8 mouse cellular contexts compared by ENCODE assay signal in genomic region chr10:61492040-61492439, GRCm38 (mm10). TPM values are rescaled to one million over a fixed set of nuclear protein-coding genes. Genes with fewer than 3 reads are reported as not detected.
A peak's percentile ranks its signal among the peaks of the same experiment; 100 is the strongest.
DNase-seq lines count a peak whose midpoint lies in the region; ATAC-seq lines count a peak whose summit lies in the region.

No protein-coding gene starts in this region.

- H3K4me2 ChIP-seq in hindbrain, embryonic 12.5 days (replicated peaks): no peak overlapping the region

- H3K9ac ChIP-seq in hindbrain, embryonic 12.5 days: no peak overlapping the region

- no peaks in the 10 kb centered on the region for H3K36me3 ChIP-seq in hindbrain, embryonic 12.5 days

- peak; percentile 60 for ATAC-seq in hindbrain, embryonic 12.5 days (ENCODE audit: low FRiP score)

- H3K4me1 ChIP-seq in hindbrain, embryonic 12.5 days: peaks cover 16% of the 10 kb centered on the region

- no peaks in the 10 kb centered on the region for H3K9me3 ChIP-seq in hindbrain, embryonic 12.5 days (replicated peaks)

- H3K27me3 ChIP-seq in hindbrain, embryonic 12.5 days: no peaks in the 10 kb centered on the region

- no peak overlapping the region for H3K27ac ChIP-seq in hindbrain, embryonic 12.5 days

- 11% methylated on average over 11 of the region's 11 CpGs for WGBS in hindbrain, embryonic 12.5 days

- H3K4me3 ChIP-seq in hindbrain, embryonic 12.5 days: no peak overlapping the region

- peak; percentile 72 for DNase-seq in Muller cell, postnatal 12 days (ENCODE audit: inconsistent ontology term)
- peak; percentile 80 for DNase-seq in cerebellum, adult 9-11 months
- peak; percentile 41 to 68 for DNase-seq in frontal cortex, postnatal 10 days (ENCODE audit: low spot score in 2 of 2)
- peak; percentile 77 to 87 for DNase-seq in layer of hippocampus, postnatal 10 days (ENCODE audit: low spot score in 2 of 2)
- peak; percentile 89 for DNase-seq in lung, postnatal 25 days (ENCODE audit: low spot score)
- DNase-seq in right cerebral cortex, adult 18-20 months: peak; percentile 71
- peak; percentile 56 for DNase-seq in urinary bladder, adult 2 months (ENCODE audit: low spot score)

RNA-seq across cellular contexts. Expression of gene Lrrc20, which starts 16.4 kb away (rescaled TPM):
- 12.5 and 13.5 TPM in 2 replicates for polyA plus RNA-seq in hindbrain, embryonic 12.5 days (2016; fragmentation: Nextera tagmentation; extraction: Ambion mirVana)
- total RNA-seq in layer of hippocampus, postnatal 10 days (2021): 10 to 100 TPM; 16.2 to 16.7 TPM
- 11.8 and 12.6 TPM in 2 replicates for polyA plus RNA-seq in urinary bladder, adult 2 months (2012; rRNA removed)

RNA-seq across cellular contexts. Expression of gene Eif4ebp2, which starts 39.6 kb away (rescaled TPM):
- 63.2 and 71.0 TPM in 2 replicates for polyA plus RNA-seq in hindbrain, embryonic 12.5 days (2016; fragmentation: Nextera tagmentation; extraction: Ambion mirVana)
- total RNA-seq in layer of hippocampus, postnatal 10 days (2021): 10 to 100 TPM; 46.3 to 49.2 TPM
- polyA plus RNA-seq in urinary bladder, adult 2 months (2012; rRNA removed): 60.2 and 86.0 TPM in 2 replicates
